Mouse (Mus musculus): ENCODE measurements around the gene Cep112.

DNA sequence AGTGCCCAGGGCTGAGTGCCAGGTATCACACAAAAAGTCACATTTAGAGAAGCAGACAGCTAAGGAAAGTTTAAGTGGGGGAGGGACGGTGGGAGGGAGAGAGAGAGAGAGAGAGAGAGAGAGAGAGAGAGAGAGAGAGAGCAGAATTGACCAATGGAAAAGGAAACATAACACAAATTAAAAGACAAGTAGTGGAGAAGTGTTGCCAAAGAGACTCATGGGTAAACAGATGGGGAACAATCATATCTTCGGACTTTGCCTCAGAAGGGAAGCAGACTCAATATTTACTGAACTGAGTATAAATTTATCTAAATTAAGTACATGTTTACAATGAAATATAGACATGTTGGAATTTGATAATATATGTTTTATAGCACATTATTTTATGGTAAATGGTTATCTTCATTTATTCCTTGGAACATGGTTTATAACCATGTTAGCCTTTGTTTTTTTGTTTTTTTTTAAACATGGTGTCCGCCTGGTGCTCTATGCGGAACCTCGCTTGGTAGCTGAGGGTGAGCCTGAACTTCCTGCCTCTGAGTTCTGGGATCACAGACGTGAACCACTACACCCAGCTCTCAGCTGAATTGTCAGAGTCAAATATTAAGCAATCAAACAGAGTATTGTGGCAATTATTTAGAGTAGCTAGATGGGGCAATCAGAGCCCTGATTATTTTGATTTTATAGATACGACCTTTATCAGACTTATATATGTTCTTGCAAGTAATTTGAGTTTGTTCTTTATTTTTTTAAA lies 28.7 kb upstream of the Cep112 start:
- TF ChIP-seq CTCF (IDR thresholded peaks at IDR 0.05; ENCODE audit: borderline replicate concordance, insufficient read depth, low read depth, low read length) (no peak), POLR2A (IDR thresholded peaks at IDR 0.05; ENCODE audit: borderline replicate concordance, insufficient read depth, low read length) (no peak)

Measured in cerebellum, adult 2 months (tissue).